Mouse (Mus musculus): Measurements from ENCODE around the gene Cdc6. TPM values are rescaled to one million over a fixed set of nuclear protein-coding genes. Genes with fewer than 3 reads are reported as not detected.

Gene Cdc6
- polyA plus RNA-seq, 2 experiments = 28.6 to 64.1 TPM

GRCm38 (mm10) chr11:98873900-98874299 lies 33.7 kb upstream of the Cdc6 start:
- TF ChIP-seq CTCF (IDR thresholded peaks at IDR 0.05; ENCODE audit: low read depth) = no peak
- TF ChIP-seq EP300 (IDR thresholded peaks at IDR 0.05; ENCODE audit: low read depth) = no peak
- WGBS (ENCODE audit: insufficient replicate concordance) = 62% methylated on average over 9 of the region's 9 CpGs
- Histone ChIP-seq H3K4me1 (replicated peaks; ENCODE audit: control insufficient read depth in 2 of 2, insufficient read depth in 2 of 2, low read length in 1 of 2) (peaks cover 7 to 8% of the 10 kb centered on the region in 2 experiments), H3K9me3 (ENCODE audit: control insufficient read depth, low read length) (no peaks in the 10 kb centered on the region), H3K27ac (no peak overlapping the region), H3K4me3 (ENCODE audit: insufficient read depth in 1 of 2, low read depth in 2 of 2, low read length in 2 of 2) (no peak overlapping the region), H3K36me3 (replicated peaks; ENCODE audit: control insufficient read depth, insufficient read depth, low read depth) (peaks cover 2% of the 10 kb centered on the region), H3K4me2 (ENCODE audit: low read depth) (no peak overlapping the region), H3K27me3 (ENCODE audit: control insufficient read depth, insufficient read depth, low read length) (no peaks in the 10 kb centered on the region), H3K9ac (replicated peaks) (no peak overlapping the region; the same call in 1 of the 2 replicates)
- ATAC-seq (ENCODE audit: insufficient read depth) (peak; percentile 69), DNase-seq (ENCODE audit: low read depth in 3 of 3, low spot score in 3 of 3) (no peak)

GRCm38 (mm10) chr11:98877001-98877400 lies 30.6 kb upstream of the Cdc6 start:
- peaks cover 7 to 8% of the 10 kb centered on the region in 2 experiments for H3K4me1 ChIP-seq (replicated peaks; ENCODE audit: control insufficient read depth in 2 of 2, insufficient read depth in 2 of 2, low read length in 1 of 2)
- TF ChIP-seq EP300 (IDR thresholded peaks at IDR 0.05; ENCODE audit: low read depth) = no peak
- no peak for TF ChIP-seq CTCF (IDR thresholded peaks at IDR 0.05; ENCODE audit: low read depth)
- 80% methylated on average over 9 of the region's 9 CpGs for WGBS (ENCODE audit: insufficient replicate concordance)
- H3K9me3 ChIP-seq (ENCODE audit: control insufficient read depth, low read length) = no peaks in the 10 kb centered on the region
- no peak overlapping the region for H3K4me3 ChIP-seq (ENCODE audit: insufficient read depth in 1 of 2, low read depth in 2 of 2, low read length in 2 of 2)
- no peaks in the 10 kb centered on the region for H3K27me3 ChIP-seq (ENCODE audit: control insufficient read depth, insufficient read depth, low read length)
- ATAC-seq (ENCODE audit: insufficient read depth) = no peak
- DNase-seq (ENCODE audit: low read depth in 3 of 3, low spot score in 3 of 3) = no peak
- H3K4me2 ChIP-seq (ENCODE audit: low read depth) = no peak overlapping the region
- no peak overlapping the region for H3K9ac ChIP-seq (replicated peaks)
- no peak overlapping the region for H3K27ac ChIP-seq
- H3K36me3 ChIP-seq (replicated peaks; ENCODE audit: control insufficient read depth, insufficient read depth, low read depth) = no peaks in the 10 kb centered on the region; the same call in none of the 2 replicates

- Histone ChIP-seq H3K36me3 (replicated peaks; ENCODE audit: control insufficient read depth, insufficient read depth, low read depth) (peaks cover 23% of the 10 kb centered on the region), H3K27ac (no peak overlapping the region), H3K4me2 (ENCODE audit: low read depth) (no peak overlapping the region), H3K4me1 (replicated peaks; ENCODE audit: control insufficient read depth in 2 of 2, insufficient read depth in 2 of 2, low read length in 1 of 2) (peaks cover 0 to 4% of the 10 kb centered on the region in 2 experiments; a peak in 1 of 4 replicates), H3K27me3 (ENCODE audit: control insufficient read depth, insufficient read depth, low read length) (no peaks in the 10 kb centered on the region), H3K4me3 (ENCODE audit: insufficient read depth in 1 of 2, low read depth in 2 of 2, low read length in 2 of 2) (no peak overlapping the region), H3K9me3 (ENCODE audit: control insufficient read depth, low read length) (no peaks in the 10 kb centered on the region), H3K9ac (replicated peaks) (no peak overlapping the region)
- TF ChIP-seq CTCF (IDR thresholded peaks at IDR 0.05; ENCODE audit: low read depth) (no peak), EP300 (IDR thresholded peaks at IDR 0.05; ENCODE audit: low read depth) (no peak)
- ATAC-seq (ENCODE audit: insufficient read depth) = no peak
- DNase-seq (ENCODE audit: low read depth in 3 of 3, low spot score in 3 of 3) = no peak
- 82% methylated on average over 3 of the region's 3 CpGs for WGBS (ENCODE audit: insufficient replicate concordance)
Measured at GRCm38 (mm10) chr11:98887703-98888102, 19.9 kb upstream of the Cdc6 start.

GRCm38 (mm10) chr11:98889077-98889476 lies 18.5 kb upstream of the Cdc6 start:
- DNase-seq (ENCODE audit: low read depth in 3 of 3, low spot score in 3 of 3) = no peak
- Histone ChIP-seq H3K9me3 (ENCODE audit: control insufficient read depth, low read length) (no peaks in the 10 kb centered on the region), H3K4me1 (replicated peaks; ENCODE audit: control insufficient read depth in 2 of 2, insufficient read depth in 2 of 2, low read length in 1 of 2) (peaks cover 0 to 4% of the 10 kb centered on the region in 2 experiments; a peak in 1 of 4 replicates), H3K4me2 (ENCODE audit: low read depth) (no peak overlapping the region), H3K36me3 (replicated peaks; ENCODE audit: control insufficient read depth, insufficient read depth, low read depth) (peaks cover 33% of the 10 kb centered on the region), H3K27ac (no peak overlapping the region), H3K27me3 (ENCODE audit: control insufficient read depth, insufficient read depth, low read length) (no peaks in the 10 kb centered on the region), H3K4me3 (ENCODE audit: insufficient read depth in 1 of 2, low read depth in 2 of 2, low read length in 2 of 2) (no peak overlapping the region), H3K9ac (replicated peaks) (no peak overlapping the region)
- ATAC-seq (ENCODE audit: insufficient read depth) = no peak
- TF ChIP-seq EP300 (IDR thresholded peaks at IDR 0.05; ENCODE audit: low read depth) (no peak), CTCF (IDR thresholded peaks at IDR 0.05; ENCODE audit: low read depth) (no peak)
- WGBS (ENCODE audit: insufficient replicate concordance) = 74% methylated on average over 4 of the region's 4 CpGs

GRCm38 (mm10) chr11:98889977-98890376 lies 17.6 kb upstream of the Cdc6 start:
- TF ChIP-seq EP300 (IDR thresholded peaks at IDR 0.05; ENCODE audit: low read depth) (0 out of 2 replicates have a peak, but pooled peaks have one; percentile 12), CTCF (IDR thresholded peaks at IDR 0.05; ENCODE audit: low read depth) (no peak)
- ATAC-seq (ENCODE audit: insufficient read depth) = no peak
- Histone ChIP-seq H3K36me3 (replicated peaks; ENCODE audit: control insufficient read depth, insufficient read depth, low read depth) (peaks cover 36% of the 10 kb centered on the region), H3K4me1 (replicated peaks; ENCODE audit: control insufficient read depth in 2 of 2, insufficient read depth in 2 of 2, low read length in 1 of 2) (peaks cover 0 to 4% of the 10 kb centered on the region in 2 experiments; a peak in 1 of 4 replicates), H3K9me3 (ENCODE audit: control insufficient read depth, low read length) (no peaks in the 10 kb centered on the region), H3K27ac (no peak overlapping the region), H3K4me3 (ENCODE audit: insufficient read depth in 1 of 2, low read depth in 2 of 2, low read length in 2 of 2) (no peak overlapping the region), H3K4me2 (ENCODE audit: low read depth) (no peak overlapping the region), H3K27me3 (ENCODE audit: control insufficient read depth, insufficient read depth, low read length) (no peaks in the 10 kb centered on the region), H3K9ac (replicated peaks) (no peak overlapping the region)
- 55% methylated on average over 5 of the region's 5 CpGs for WGBS (ENCODE audit: insufficient replicate concordance)
- no peak for DNase-seq (ENCODE audit: low read depth in 3 of 3, low spot score in 3 of 3)
